Mouse (Mus musculus) hindbrain, embryonic 10.5 days (tissue): ENCODE data around the gene Gm11011. TPM values are rescaled to one million over a fixed set of nuclear protein-coding genes. Genes with fewer than 3 reads are reported as not detected.
A peak's percentile ranks its signal among the peaks of the same experiment; 100 is the strongest.
"Not testable (repeated sequence)": the region's sequence is repeated elsewhere in the genome, so short reads cannot be mapped to it uniquely, and the experiment has no call there.

Source experiments
- DNase-seq: peaks from one replicate; pipeline ENCODE4 v3.0.0-alpha.2; 2017; ENCODE audit warnings: low spot score
- H3K27ac ChIP-seq: fragments of 300-500 bp; sonication (generic); 2 replicates; pipeline ENCODE4 v1.5.1; 2016; ENCODE audit warnings: mild to moderate bottlenecking, moderate library complexity
- H3K27me3 ChIP-seq: fragments of 300-500 bp; sonication (generic); 2 replicates; pipeline ENCODE4 v1.6.1; 2016; ENCODE audit warnings: mild to moderate bottlenecking; ENCODE audit not compliant: poor library complexity, insufficient read depth, severe bottlenecking
- H3K36me3 ChIP-seq: fragments of 300-500 bp; sonication (generic); 2 replicates; pipeline ENCODE4 v1.6.1; 2016; ENCODE audit warnings: mild to moderate bottlenecking, moderate library complexity
- H3K4me1 ChIP-seq: fragments of 300-500 bp; sonication (generic); replicated peaks from 2 replicates; pipeline ENCODE4 v1.6.1; 2016; ENCODE audit warnings: mild to moderate bottlenecking
- H3K4me3 ChIP-seq: fragments of 300-500 bp; sonication (generic); 2 replicates; pipeline ENCODE4 v1.5.1; 2016; ENCODE audit warnings: mild to moderate bottlenecking, moderate library complexity
- H3K9me3 ChIP-seq: fragments of 300-500 bp; sonication (generic); 2 replicates; pipeline ENCODE4 v1.6.1; 2016; ENCODE audit warnings: mild to moderate bottlenecking, moderate library complexity
- WGBS: fragments of 180-500 bp; shearing (Covaris S2); methylation state at CpG from one replicate; pipeline ENCODE4 v1.1.7; 2016; 5-methylcytosine and 5-hydroxymethylcytosine counted together
- polyA plus RNA-seq: library from polyadenylated mRNA; unstranded; fragments of >200 nt; fragmentation: Nextera tagmentation; extraction: Ambion mirVana; gene quantifications from 2 replicates; pipeline ENCODE4 v1.2.1, GENCODE M21; 2016

The Gm11011 gene
- polyA plus RNA-seq, result not detected in 2 replicates

DNA sequence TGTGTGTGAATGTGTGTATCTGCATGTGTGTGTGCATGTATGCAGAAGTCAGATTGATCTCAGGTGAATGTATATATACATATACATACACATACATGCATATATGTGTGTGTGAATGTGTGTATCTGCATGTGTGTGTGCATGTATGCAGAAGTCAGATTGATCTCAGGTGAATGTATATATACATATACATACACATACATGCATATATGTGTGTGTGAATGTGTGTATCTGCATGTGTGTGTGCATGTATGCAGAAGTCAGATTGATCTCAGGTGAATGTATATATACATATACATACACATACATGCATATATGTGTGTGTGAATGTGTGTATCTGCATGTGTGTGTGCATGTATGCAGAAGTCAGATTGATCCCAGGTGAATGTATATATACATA, at the start of gene Gm11011:
Gene Gm11011 (minus strand): TSS at position 101 of the 400 bp plus-strand sequence.
- H3K4me1 ChIP-seq, result peaks cover 16% of the 10 kb centered on the region
- H3K9me3 ChIP-seq, DNase-seq, H3K27me3 ChIP-seq, H3K36me3 ChIP-seq, H3K27ac ChIP-seq, H3K4me3 ChIP-seq: not testable (repeated sequence)

DNA sequence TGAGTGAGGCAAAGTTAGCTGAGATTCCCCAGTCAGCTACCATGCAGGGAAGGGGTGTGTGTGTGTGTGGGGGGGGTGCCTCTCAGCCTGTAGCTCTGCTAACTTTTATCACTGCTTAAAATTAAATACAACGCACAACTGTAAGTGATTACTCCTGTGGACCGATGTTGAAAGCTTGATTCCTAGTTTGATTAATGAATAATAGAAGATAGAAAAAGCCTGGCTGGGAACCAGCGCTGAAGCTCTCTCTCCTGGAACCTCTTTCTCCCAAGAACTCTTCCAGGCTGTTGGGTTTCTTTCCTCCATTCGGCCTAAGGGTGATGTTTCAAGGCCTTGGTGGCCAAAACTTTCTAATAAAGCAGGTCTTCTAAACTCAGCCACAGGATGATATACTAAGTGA, 48.9 kb upstream of the Gm11011 start:
- H3K27ac ChIP-seq, result no peak overlapping the region
- H3K4me3 ChIP-seq, result no peak overlapping the region
- H3K27me3 ChIP-seq, result no peaks in the 10 kb centered on the region; the same call in 1 of the 2 replicates
- no peaks in the 10 kb centered on the region for H3K36me3 ChIP-seq
- 83% methylated on average over 4 of the region's 4 CpGs for WGBS
- H3K9me3 ChIP-seq, result no peaks in the 10 kb centered on the region
- no peak for DNase-seq
- H3K4me1 ChIP-seq, result peaks cover 42% of the 10 kb centered on the region

DNA sequence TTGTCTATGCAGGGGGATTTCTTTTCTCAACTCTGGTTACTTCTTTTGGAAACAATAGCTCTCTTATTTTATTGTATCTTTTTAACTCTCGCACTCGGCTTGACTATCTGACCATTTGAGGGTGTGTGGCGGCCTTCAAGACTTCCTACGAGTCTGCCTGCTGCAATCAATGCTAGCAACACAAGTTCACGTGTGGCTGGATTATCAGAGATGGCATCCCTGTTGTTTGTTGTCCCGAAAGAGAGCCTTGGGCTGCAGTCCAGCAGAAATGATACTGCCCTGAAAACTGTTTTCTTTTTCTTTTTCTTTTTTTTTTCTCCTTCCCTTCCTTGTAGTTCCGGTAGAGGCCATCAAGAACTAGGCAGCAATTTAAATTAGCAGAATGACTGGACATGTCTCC, 47.9 kb upstream of the Gm11011 start:
- 53% methylated on average over 7 of the region's 7 CpGs for WGBS
- Histone ChIP-seq H3K4me3 (peak overlapping the region; percentile 77), H3K27me3 (no peaks in the 10 kb centered on the region; the same call in 1 of the 2 replicates), H3K27ac (no peak overlapping the region; the same call in 1 of the 2 replicates), H3K36me3 (no peaks in the 10 kb centered on the region), H3K9me3 (no peaks in the 10 kb centered on the region), H3K4me1 (peaks cover 42% of the 10 kb centered on the region)
- DNase-seq, result no peak

DNA sequence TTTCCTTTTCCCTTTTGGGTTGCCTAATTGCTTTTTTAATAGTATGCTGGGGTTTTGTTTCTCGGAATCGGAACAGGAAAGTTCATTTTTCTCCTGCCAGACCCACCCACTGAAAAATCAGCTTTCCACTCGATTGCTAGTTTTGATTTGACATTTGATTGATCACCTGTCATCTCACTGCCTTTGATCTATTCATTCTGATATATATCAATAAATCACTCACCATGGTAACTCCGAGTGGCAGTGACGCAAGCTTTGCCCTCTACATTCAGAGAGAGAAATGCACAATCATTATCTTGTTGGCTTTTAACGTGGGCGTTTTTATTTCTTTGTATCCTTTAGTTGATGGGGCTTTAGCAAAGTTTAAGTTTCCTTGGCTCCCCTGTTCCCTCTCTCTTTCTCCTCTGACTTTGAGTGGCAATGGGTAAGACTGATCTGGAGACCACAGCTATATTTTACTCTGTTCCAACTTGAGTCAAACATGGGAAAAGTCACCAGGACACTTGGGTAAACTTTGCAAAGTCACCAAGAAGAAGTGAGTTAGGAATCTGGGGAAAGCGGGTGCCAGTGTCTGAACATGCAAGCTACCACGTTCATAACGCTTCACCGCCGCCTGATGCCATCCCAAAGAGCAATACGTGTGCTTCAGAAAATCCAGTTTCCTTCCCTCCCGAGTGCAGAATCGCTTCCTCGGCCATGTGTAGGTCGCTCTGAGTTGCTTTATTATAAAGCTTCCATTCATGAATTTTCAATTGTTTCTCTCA, 47.3 kb upstream of the Gm11011 start:
- no peaks in the 10 kb centered on the region for H3K9me3 ChIP-seq
- peak overlapping the region; percentile 90; the same call in 1 of the 2 replicates for H3K27ac ChIP-seq
- DNase-seq, result no peak
- no peaks in the 10 kb centered on the region; the same call in 1 of the 2 replicates for H3K27me3 ChIP-seq
- H3K4me1 ChIP-seq, result peaks cover 42% of the 10 kb centered on the region
- H3K36me3 ChIP-seq, result no peaks in the 10 kb centered on the region
- WGBS, result 57% methylated on average over 17 of the region's 17 CpGs
- H3K4me3 ChIP-seq, result peak overlapping the region; percentile 77

DNA sequence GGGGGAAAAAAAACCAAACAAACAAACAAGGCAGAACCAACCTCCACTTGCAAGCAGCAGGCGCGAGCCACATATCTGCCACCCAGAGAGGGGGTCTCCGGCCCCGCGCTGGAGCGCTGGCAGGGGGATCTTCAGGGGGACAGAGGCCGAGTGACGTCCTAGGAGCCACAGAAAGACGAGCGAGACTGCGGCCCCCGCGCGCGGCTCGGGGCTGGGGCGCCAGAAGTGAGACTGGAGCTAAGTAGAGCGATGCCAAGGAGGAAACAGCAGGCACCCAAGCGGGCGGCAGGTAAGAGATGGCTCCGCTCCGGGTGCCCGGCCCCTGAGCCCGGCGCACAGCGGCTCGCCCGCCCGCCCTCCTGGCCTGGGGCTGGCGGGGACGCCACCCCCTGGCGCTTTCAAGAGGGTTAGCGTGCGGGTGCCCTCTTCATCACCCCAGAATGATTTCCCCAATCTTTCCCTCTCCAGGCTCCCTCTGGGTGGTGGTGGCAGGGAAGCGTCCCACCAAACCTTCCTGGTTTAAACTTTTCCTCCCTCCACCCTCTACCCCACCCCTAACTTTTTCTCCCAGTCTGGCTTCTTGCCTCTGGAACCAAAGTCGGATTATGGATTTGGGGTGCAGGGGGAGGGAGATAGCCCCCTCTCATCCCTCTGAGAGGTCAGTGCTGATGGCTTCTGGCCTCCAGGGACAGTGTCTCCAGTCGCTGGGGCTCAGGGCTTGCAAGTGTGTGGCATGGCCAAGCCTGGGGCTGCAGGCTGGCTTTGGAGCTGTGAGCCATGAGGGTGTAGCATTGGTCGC, 46.1 kb upstream of the Gm11011 start:
- Histone ChIP-seq H3K9me3 (no peaks in the 10 kb centered on the region), H3K4me1 (peaks cover 42% of the 10 kb centered on the region), H3K27ac (peak overlapping the region; percentile 90), H3K36me3 (no peaks in the 10 kb centered on the region), H3K4me3 (peak overlapping the region; percentile 77), H3K27me3 (no peaks in the 10 kb centered on the region; the same call in 1 of the 2 replicates)
- under 1% methylated on average over 38 of the region's 38 CpGs for WGBS
- DNase-seq, result peak; percentile 55

DNA sequence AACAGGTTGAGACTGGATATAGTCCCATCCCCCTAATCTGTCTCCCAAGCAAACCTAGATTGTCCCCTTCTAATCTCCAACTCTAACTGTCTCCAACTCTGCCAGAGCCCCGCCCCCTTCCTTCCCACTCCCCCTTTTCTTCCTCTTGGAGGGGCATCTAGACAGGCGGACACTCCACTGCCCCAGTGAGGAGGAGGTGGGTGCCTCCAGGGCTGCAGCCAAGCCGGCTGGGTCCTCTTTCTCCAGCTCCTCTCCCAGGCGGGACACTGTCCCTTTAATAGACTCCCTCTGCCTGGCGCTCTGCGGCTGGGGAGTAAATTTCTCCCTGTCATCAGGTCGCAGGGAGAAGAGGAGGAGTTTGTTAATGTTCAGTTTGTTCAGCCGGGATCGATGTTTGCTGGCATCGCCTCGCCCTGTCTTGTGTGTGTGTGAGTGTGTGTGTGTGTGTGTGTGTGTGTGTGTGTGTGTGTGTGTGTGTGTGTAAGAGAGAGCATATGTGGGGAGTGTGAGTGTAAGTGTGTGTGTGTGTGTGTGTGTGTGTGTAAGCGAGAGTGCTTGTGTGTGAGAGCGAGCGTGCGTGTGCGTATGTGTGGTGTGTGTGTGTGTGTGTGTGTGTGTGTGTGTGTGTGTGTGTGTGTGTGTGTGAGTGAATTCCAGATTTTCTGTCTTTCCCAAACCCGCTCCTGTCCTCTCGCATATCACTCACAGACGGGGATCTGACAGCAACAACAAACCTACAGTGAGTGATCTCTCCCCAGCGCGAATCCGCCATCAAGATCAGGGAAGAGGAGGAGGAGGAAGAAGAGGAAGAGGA, 45.0 kb upstream of the Gm11011 start, which contains the start of gene Tshz2:
Gene Tshz2 (plus strand): TSS at position 676 of the 814 bp plus-strand sequence.
- H3K36me3 ChIP-seq, result no peaks in the 10 kb centered on the region
- H3K4me1 ChIP-seq, result peaks cover 42% of the 10 kb centered on the region
- WGBS, result under 1% methylated on average over 22 of the region's 22 CpGs
- H3K27ac ChIP-seq, result peak within 1 kb of the TSS; percentile 90
- DNase-seq, result peak; percentile 70
- no peaks in the 10 kb centered on the region for H3K9me3 ChIP-seq
- H3K4me3 ChIP-seq, result peak within 1 kb of the TSS; percentile 77
- H3K27me3 ChIP-seq, result no peaks in the 10 kb centered on the region; the same call in 1 of the 2 replicates

DNA sequence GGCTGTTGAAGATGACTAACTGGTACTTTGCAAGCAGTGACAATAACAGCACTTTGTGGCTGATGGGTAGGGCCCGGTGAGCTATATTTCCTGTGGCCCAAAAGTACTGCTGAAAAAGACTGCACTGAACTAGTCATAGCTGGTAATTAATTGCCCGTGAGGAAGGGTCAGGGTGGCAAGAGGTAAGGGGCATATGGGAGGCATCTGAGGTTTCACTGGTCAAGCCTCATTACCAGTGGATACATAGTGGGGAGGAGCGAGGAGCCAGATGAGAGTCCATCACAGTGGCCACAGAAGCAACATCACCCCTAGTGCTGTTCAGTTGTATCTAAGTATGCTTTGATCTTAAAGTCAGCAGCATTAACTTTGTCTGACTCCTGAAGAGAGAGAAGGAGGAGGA, 42.5 kb upstream of the Gm11011 start:
- Histone ChIP-seq H3K27ac (no peak overlapping the region), H3K4me3 (no peak overlapping the region), H3K4me1 (peaks cover 30% of the 10 kb centered on the region), H3K36me3 (no peaks in the 10 kb centered on the region), H3K27me3 (no peaks in the 10 kb centered on the region; the same call in 1 of the 2 replicates), H3K9me3 (no peaks in the 10 kb centered on the region)
- 89% methylated on average over 3 of the region's 3 CpGs for WGBS
- no peak for DNase-seq

DNA sequence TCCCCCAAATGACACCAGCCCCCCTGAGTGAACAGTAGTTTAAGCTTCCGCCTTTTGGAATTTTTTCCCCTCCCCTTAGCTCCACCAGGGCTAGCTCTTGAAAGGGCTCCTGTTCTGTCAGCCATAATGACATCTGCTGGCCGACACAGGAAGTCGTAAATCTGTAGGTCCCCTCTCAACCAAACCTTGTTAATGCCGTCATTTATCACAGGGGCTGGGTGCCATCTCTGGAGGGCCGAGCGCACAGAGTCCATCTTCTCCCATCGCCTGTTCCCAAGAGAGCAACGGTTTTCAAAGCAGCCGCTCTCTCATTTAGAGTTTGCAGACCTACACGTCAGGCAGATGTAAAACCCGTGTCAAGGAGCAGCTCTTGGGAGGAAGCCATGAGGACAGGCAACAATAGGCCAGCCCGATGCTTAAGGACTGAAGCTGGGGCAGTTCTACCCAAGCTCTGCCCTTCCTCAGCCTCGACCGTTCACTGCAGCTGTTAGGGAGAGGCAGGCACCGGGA, 33.7 kb upstream of the Gm11011 start:
- peak; percentile 24 for DNase-seq
- H3K4me3 ChIP-seq, result no peak overlapping the region
- H3K27ac ChIP-seq, result peak overlapping the region; percentile 53; the same call in 1 of the 2 replicates
- no peaks in the 10 kb centered on the region for H3K9me3 ChIP-seq
- H3K27me3 ChIP-seq, result no peaks in the 10 kb centered on the region
- H3K4me1 ChIP-seq, result peaks cover 8% of the 10 kb centered on the region
- WGBS, result 64% methylated on average over 15 of the region's 15 CpGs
- no peaks in the 10 kb centered on the region for H3K36me3 ChIP-seq

DNA sequence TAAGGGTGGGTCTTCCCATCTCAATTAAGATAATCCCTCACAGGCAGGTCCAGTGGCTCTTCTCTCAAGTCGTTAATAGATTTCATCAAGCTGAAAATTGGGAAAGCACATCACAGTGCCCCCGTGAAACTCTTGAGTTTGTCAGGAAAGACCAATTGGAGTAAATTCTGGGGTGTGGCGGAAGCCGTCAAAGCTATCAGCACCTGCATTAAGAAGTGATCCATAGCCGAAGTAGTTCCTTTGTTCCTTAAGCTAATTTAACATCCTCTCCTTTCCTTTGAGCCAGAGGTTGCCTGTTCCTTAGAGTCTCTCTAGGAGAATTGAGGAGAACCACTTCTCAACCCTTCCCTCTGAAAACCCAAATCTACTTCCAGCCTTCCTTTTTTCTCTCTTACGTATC, 28.5 kb upstream of the Gm11011 start:
- WGBS, result 89% methylated on average over 6 of the region's 6 CpGs

DNA sequence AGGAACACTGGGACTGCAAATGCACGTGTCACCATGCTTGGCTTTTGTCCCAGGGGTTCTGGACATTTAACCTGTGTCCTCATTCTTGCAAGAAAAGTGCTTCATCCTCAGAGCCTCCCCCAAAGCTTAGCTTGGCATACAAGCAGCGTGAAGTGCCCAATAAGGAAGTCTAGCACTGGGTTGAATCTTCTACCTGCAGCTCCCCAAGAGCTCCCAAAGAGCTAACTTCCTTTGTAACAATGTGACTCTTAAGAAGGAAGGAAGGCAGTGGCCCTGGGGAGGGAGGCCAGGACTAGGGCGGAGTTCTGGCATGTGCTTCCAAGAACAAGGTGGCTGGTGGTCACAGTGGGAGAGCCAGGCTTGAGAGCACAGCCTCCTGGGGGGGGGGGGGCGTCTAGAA, 27.1 kb upstream of the Gm11011 start:
- Histone ChIP-seq H3K36me3 (no peaks in the 10 kb centered on the region), H3K27me3 (no peaks in the 10 kb centered on the region), H3K9me3 (no peaks in the 10 kb centered on the region), H3K4me1 (peaks cover 12% of the 10 kb centered on the region), H3K27ac (no peak overlapping the region), H3K4me3 (no peak overlapping the region)
- no peak for DNase-seq
- WGBS, result 61% methylated on average over 4 of the region's 4 CpGs

More for the DNA sequence above, 28.5 kb upstream of the Gm11011 start:
- Histone ChIP-seq H3K27ac (no peak overlapping the region), H3K9me3 (no peaks in the 10 kb centered on the region), H3K36me3 (no peaks in the 10 kb centered on the region), H3K4me3 (no peak overlapping the region), H3K27me3 (no peaks in the 10 kb centered on the region), H3K4me1 (peaks cover 5% of the 10 kb centered on the region)
- DNase-seq, result no peak

DNA sequence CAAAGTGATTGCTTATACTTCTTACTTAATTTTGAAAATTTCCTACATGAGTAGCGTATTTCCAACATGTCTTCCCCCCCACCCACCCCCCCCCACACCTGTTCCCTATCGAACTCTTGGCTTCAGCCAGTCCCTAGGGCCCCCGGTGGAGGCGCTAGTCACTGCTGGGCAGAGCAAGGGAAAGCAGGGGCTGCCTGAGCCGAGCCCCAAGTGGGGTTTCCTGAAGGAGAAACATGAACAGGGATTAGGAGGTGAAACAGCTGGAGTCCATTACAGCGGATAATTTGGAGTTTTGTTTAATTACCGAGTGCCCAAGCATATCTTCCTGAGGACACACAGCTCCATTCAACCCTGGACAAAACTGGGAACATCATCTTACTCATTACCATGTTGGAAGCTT, 24.0 kb upstream of the Gm11011 start:
- no peak overlapping the region for H3K4me3 ChIP-seq
- no peaks in the 10 kb centered on the region for H3K9me3 ChIP-seq
- H3K4me1 ChIP-seq, result peaks cover 13% of the 10 kb centered on the region
- H3K27me3 ChIP-seq, result no peaks in the 10 kb centered on the region
- no peak for DNase-seq
- no peak overlapping the region for H3K27ac ChIP-seq
- 42% methylated on average over 7 of the region's 7 CpGs for WGBS
- H3K36me3 ChIP-seq, result no peaks in the 10 kb centered on the region

DNA sequence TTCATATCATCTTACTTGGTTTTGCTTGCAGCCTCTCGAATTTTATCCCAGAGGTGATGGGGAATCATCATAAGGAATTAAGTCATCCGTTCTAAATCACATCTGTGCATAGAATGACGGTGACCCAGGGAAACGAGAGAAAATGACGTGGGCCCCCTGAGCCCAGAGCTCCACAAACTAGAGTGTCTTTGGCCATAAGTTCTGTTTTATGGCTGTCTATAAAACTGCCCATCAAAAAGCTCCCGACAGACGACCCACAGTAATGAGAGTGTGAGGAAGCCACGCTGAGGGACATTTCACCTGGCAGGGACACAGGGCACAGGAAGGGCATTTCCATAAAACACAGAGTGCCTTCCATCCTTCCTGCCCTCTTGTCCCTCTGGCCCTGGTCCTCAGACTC, 23.3 kb upstream of the Gm11011 start:
- Histone ChIP-seq H3K27me3 (no peaks in the 10 kb centered on the region), H3K4me1 (peaks cover 13% of the 10 kb centered on the region), H3K36me3 (no peaks in the 10 kb centered on the region), H3K4me3 (no peak overlapping the region), H3K9me3 (no peaks in the 10 kb centered on the region), H3K27ac (no peak overlapping the region)
- DNase-seq, result no peak
- WGBS, result 88% methylated on average over 8 of the region's 8 CpGs
